Mouse (Mus musculus) CD4-positive helper T cell, adult 2 months (primary cell): ENCODE results near the gene Pdk2.
"Not testable (repeated sequence)": the region's sequence is repeated elsewhere in the genome, so short reads cannot be mapped to it uniquely, and the experiment has no call there.

Source experiments
- DNase-seq: peaks from one replicate; pipeline ENCODE4 v3.0.0-alpha.2; 2012; ENCODE audit warnings: low read depth, missing footprints, low spot score

Gene Pdk2

GRCm38 (mm10) chr11:95027850-95028470 is 13.2 kb downstream of the Pdk2 start:
- no peak for DNase-seq

DNA sequence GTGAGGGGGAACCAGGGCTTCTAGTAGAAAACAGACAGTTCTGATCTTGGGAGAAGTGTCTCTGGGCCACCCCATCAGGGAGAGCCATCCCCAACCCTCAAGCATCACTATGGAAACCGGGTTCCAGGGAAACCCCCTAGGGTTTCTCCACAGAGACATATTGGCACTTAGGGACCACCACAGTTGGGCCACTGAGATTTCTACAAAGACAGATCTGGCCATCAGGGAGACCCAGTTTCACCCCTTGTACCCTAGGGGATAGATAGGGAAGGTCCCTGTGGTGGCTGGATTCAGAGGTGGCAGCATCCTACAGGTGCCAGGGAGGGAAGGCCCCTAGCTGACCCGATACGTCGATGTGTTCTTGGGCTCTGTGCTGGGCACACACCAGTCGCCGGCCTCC is 14.3 kb downstream of the Pdk2 start:
- DNase-seq, result no peak

DNA sequence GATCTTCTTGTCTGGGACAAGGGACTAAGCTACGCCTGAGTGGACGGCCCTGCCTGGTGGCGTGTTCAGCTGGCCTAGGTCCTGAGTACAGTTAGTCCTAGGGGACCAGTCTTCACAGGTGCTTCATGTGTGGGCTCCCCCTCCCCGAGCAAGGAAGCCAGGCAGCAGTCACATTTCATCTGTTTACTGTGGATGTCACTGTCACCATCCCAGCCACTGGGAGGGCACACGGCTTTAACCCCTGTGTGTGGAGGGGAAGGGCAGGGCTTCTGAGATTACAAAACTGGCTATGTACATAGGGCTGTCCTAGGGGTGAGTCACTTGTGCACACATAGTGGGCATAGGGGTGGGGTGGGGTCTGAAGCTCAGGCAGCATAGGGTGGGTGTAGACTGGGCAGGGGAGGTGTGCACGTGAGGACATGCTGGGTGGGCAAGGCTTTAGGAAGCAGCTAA is 15.0 kb downstream of the Pdk2 start:
- DNase-seq, result no peak

GRCm38 (mm10) chr11:95025227-95026012 is 15.7 kb downstream of the Pdk2 start:
- DNase-seq, result no peak

DNA sequence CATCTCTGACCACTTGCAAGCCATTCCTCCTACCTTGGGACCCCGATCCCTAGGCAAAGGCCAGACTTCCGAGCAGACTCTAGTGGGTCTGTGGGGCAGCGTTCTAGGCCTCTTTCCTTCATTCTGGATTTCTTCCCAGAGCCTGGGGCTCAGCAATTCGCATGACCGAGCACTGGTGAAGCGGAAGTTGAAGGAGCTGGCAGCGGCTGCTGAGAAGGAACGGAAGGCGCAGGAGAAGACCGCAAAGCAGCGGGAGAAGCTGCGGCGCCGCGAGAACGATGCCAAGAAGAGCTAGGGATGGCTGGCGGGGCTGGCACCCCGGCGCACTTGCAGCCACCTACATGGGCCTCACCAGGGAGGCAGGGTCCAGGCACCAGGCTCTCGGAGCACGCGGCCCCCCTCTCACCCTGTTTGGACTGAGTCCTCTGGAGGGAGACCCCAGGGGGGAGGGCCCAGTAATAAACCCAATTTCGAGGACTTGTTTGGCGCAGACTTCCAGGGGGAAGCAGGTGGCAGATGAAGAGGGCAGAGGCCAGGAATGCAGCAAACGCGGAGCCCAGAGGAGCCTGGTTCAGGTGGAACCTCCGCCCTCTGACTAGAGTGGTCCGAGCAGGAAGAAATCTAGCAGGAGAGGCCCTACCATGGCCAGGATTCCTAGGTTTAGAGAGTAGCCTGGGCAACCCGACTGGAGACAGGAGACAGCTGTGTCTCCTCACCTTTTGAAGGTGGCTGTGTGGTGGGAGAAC is 16.5 kb downstream of the Pdk2 start:
- DNase-seq, result no peak

DNA sequence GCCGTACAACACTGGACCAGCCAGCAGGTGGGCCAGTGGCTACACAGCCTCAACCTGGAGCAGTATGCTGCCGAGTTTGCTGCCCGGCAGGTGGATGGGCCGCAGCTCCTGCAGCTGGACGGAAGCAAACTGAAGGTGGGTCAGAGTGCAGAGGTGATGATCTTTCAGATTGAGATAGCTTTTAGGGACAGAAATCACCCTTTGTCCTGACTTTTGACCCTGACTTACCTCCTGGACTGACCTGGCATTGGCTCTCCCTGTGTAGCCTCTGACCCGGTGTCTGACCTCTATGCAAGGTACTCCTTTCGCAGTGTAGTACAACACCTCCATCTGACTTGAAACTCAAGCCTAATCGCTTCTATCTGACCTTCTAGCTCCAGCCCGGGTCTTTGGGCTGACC is 17.7 kb downstream of the Pdk2 start:
- no peak for DNase-seq

GRCm38 (mm10) chr11:95022237-95022992 is 18.7 kb downstream of the Pdk2 start:
- no peak for DNase-seq

- DNase-seq, result no peak
These were observed 25.7 kb downstream of the Pdk2 start for GRCm38 (mm10) chr11:95015484-95015883.

GRCm38 (mm10) chr11:95012487-95012886 is 28.7 kb downstream of the Pdk2 start:
- no peak for DNase-seq

GRCm38 (mm10) chr11:95012075-95012474 is 29.1 kb downstream of the Pdk2 start:
- no peak for DNase-seq

GRCm38 (mm10) chr11:95011416-95011815 is 29.7 kb downstream of the Pdk2 start:
- DNase-seq, result no peak

DNA sequence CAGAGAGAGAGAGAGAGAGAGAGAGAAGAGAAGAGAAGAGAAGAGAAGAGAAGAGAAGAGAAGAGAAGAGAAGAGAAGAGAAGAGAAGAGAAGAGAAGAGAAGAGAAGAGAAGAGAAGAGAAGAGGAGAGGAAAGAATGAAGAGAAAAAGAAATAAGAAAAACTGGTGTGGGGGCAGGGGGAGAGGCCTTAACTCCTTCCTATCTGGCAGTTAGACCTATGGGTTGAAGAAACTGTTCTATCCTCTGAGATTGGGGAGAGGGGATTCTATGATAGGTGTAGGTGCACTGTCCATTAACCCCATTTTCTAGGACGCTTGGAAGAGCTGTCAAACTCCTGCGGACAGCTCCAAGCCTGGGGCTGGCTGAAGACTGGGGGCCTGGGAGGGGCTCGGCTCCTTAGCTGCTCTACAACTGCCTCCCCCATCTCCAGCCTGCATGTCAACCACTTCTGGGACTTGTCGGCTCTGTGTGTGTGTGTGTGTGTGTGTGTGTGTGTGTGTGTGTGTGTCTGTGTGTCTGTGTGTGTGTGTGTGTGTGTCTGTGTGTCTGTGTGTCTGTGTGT is 30.2 kb downstream of the Pdk2 start:
- DNase-seq, result not testable (repeated sequence)

GRCm38 (mm10) chr11:95010141-95010739 is 30.9 kb downstream of the Pdk2 start:
- no peak for DNase-seq

DNA sequence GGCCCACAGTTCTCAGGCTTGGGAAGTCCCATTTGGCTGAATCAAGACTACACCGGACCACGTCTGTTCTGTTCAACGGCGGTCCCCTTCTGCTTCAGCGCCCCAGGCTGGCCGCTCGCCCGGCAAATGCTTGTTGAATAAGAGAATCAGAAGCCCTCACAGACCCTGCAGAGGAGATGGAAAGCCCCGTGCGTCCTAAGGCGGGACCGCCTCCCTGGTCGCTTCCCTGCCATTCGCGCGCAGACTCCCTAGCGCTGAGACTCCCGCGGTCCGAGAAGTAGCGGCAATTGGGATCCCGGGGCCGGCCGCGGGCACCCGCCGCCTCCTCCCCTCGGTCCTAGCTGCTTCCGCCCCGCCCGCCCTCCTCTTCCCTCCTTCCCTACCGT is 31.5 kb downstream of the Pdk2 start, which contains the start of gene Samd14:
Gene Samd14, plus strand, starts transcription at position 251 of the 386 bp plus-strand sequence.
- peak; percentile 44 for DNase-seq

DNA sequence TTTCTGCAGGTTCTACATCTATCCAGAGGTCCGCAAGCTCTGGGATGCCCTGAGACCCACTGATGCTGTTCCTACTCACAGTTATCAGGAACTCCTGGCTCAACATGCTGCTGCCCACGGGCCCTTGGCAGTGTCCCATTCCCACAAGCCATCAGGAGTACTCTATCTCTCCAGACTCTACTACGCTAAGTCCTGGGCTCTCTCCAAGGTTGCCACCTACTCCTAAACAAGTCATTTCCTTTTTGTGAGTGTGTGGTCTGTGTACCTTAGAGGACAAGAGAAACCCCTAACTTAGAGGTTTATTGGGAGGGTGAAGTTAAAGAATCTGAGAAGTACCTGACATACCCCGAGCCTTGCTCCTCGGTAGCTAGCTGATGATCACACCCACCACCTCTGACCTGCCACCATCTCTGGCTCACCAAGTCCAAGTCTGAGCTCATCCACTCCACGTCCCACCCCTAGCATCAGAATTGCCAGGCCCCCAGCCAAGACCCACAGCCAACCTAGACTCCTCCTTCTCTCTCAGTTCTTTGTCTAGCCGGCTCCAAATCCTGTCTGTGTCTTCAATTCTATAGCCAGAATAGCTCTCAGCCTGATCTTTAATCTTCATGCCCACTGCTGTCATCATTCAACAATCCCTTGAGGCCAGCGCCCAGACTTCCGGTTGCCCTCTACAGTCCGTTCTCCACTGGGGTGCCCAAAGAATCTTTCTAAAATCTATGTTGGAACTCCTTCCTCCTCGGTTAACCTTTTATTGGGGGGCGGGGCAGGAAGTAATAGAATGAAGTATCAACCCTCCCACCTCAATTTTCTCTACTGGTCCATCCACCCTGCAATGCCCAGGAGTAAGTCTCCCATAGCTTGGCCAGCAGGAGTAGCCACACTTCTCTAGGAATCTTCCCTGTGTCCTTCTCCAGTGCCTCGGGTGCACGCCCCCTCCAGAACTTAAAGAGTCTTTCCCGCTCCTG is 32.2 kb downstream of the Pdk2 start:
- no peak for DNase-seq

GRCm38 (mm10) chr11:95007418-95007817 is 33.7 kb downstream of the Pdk2 start:
- DNase-seq, result no peak

DNA sequence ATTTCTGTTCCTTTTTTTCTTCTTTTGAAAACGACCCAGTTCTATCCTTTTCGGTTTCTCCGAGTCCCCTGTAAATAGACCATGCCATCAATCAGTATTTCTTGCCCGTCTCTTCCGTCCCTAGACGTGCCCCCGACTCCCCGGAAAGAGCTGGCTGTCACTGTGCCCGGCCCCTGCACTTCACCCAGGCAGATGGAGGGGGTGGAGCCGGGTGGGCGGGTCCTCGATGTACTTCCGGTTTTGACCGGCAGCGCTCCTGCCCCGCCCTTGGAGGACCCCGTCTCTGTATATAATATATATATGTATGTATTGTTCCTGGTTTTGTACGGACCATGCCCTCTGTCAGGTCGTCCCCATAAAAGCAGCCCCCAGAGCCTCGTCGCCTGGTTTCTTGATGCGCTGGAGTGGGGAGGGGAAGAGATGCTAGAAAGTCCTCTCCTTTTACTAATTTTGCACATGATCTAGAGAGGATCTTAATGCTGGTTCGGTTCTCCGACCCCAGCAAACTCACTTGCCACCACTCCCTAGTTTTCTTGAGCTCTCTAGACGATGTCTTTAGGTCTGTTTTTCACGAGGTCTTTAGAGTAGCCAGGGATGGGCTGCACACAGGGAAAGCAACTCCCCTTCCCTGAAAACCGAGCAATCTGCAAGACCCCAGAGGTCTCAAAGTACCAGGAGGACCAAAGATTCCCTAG is 34.5 kb downstream of the Pdk2 start:
- DNase-seq, result peak; percentile 79

GRCm38 (mm10) chr11:95006038-95006437 is 35.1 kb downstream of the Pdk2 start:
- no peak for DNase-seq

DNA sequence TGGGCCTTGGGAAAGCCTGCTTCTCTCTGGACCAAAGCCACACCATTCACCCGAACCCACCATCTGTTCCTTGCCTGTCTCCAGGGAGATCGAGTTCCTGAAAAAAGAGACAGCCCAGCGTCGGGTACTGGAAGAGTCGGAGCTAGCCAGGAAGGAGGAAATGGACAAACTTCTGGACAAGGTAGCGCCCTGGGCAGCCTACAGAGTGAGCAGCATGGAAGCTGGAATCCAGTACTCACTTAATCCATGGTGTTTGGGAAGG is 36.3 kb downstream of the Pdk2 start:
- no peak for DNase-seq
